Mouse (Mus musculus) central nervous system, embryonic 14 days (tissue): ENCODE data around the gene Hoxb9. TPM values are rescaled to one million over a fixed set of nuclear protein-coding genes. Genes with fewer than 3 reads are reported as not detected.

Experiments
- polyA plus RNA-seq: library from polyadenylated mRNA; depleted of rRNA; stranded (reverse); fragments of >200 nt; gene quantifications from 2 replicates; pipeline ENCODE4 v1.2.3, GENCODE M21; 2012; rRNA removed

Gene Hoxb9
- polyA plus RNA-seq, result 0.43 and 15.4 TPM in 2 replicates

DNA sequence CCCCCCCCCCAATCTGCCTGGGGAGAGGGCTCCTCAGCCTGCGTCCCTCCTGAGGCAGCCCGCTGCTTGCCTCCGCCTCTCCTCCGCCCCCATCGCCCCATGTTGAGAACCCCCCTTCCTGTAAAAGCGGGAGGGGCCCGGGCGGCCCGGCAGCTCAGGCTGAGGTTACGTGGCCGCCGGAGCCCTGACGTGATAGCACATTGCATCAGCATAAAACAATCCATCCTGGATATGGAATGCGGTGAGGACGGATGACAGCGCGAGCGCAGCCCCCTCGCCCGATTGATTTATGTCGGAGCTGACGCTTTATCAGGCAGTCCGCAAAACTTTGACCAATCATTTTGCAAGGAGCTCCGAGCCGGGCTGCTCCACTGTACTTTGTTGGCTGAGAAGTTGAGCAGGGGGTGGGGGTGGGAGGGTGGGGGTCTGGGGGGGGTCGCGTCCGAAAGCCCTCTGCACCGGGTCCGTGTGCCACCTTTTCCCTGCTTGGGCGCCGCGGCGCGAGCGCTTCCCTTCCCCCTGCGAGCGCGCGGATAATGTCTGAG, at the start of gene Hoxb9:
Gene Hoxb9, plus strand, starts transcription at position 462 of the 545 bp plus-strand sequence.

DNA sequence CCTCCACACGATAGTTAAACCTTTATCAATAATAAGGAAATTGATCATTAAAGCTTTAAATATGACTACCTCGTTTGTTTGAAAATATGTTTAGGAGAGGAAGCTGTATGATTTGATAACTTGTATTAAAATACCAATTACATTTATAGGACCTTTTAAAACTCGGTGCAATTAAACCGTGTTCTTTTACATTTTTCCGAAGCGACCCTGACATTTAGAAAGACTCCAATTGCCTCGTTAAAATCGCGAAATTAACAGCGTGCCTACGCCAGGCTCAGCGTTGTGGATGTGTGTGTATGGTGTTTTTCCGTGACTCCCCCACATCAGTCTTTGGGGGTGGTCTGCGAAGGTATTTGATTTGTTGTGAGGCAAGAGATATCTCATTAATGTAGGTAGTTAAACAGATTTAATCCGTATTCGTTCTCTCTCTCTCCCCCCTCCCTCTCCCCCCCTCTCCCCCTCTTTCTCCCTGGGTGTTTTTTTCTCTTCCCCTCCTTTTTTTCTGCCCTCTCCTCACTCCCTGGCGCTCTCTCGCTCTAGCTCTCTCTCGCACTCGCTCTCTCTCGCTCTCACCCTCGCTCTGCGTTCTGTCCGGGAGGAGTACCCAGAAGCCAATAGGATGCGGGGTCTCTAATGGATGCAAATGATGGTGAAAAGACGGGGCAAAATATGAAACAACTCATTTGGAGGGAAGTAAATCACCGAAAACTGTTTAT, 10.8 kb downstream of the Hoxb9 start, which contains the start of gene Hoxb8:
Gene Hoxb8, plus strand, starts transcription at position 51 of the 716 bp plus-strand sequence.

DNA sequence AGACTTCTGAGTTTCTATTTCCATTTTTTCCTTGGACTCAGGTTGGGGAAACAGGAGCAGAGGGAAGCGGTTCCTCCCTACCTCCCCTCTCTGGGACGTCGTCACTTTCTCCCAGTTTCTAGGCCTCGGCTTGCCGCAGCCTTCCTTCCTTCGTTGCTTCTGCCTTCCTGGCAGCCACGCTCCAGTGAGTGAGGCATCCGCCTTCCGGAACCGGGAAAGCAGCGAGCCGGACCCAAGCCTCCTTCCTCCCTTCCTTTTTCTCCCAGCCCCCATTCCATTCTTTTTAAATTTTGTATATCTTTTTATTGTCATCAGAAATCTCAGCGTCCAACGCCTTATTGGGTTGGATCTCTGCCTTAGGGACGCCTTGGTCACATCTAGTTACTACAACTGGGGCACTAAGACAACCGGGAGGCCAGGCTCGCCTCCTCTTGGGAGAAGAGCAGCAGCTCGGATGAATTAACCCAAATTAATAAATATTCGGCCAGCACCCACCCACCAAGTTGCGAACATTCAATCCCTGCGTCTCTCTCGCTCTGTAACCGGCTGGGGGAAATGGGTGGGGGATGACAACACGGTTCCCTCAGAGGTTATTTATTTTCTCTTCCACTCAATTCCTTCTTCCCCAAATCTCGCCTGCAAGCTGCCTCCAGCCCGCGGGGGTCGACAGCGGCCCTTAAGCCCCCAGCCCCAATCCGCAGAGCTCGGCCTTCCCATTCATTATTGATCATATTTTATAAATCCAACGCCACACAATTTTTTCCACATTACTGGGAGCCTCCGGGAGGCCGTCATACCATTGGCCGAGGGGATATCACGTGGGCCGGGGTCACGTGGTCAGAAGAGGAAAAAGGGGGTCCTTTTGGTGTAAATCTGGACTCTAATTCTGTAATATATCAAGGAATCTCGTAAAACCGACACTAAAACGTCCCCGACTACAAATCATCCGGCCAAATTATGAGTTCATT, 14.8 kb downstream of the Hoxb9 start, which contains the start of gene Hoxb7:
Gene Hoxb7, plus strand, starts transcription at position 853 of the 968 bp plus-strand sequence.

DNA sequence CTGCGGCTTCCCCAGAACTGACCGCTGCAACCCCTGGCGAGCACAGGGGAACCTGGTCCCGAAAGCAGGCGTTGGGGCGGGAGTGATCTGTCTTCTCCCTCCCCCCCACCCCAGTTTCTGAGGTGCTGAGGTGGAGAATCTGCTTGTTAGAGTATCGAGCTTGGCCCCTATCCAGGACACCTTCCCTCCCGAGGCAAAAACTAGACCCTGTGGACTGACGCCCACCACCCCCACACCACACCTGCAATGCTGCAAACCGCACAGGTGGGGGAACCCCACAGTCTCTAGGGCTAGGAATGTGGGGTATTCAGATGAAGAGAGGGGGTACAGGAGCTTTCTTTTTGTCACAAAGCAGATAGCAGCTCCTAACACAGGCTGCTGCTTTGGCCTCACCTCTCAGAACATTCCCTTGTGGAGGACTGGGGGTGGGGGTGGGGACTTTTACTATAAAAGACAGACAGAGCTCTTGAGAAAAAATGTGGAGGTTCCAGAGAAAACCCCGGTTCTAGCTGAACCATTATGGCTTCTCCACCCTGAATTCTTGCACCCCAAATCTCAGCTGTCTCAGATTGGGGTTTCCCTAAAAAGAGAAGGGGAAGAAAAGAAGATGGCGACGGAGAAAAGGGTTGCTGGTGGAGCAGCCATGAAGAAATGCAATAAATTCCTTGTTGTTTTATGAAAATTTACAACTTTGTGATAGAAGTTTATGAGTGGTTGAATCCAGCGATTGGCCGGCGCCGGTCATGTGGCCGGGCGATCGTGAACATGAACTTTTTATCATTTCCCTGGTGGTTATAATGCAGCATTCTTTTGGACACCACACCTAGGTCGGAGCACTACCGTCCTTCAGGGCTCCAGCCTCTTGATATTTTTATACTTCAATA, 20.7 kb downstream of the Hoxb9 start, which contains the start of gene Hoxb6:
Gene Hoxb6, plus strand, starts transcription at position 796 of the 884 bp plus-strand sequence.

DNA sequence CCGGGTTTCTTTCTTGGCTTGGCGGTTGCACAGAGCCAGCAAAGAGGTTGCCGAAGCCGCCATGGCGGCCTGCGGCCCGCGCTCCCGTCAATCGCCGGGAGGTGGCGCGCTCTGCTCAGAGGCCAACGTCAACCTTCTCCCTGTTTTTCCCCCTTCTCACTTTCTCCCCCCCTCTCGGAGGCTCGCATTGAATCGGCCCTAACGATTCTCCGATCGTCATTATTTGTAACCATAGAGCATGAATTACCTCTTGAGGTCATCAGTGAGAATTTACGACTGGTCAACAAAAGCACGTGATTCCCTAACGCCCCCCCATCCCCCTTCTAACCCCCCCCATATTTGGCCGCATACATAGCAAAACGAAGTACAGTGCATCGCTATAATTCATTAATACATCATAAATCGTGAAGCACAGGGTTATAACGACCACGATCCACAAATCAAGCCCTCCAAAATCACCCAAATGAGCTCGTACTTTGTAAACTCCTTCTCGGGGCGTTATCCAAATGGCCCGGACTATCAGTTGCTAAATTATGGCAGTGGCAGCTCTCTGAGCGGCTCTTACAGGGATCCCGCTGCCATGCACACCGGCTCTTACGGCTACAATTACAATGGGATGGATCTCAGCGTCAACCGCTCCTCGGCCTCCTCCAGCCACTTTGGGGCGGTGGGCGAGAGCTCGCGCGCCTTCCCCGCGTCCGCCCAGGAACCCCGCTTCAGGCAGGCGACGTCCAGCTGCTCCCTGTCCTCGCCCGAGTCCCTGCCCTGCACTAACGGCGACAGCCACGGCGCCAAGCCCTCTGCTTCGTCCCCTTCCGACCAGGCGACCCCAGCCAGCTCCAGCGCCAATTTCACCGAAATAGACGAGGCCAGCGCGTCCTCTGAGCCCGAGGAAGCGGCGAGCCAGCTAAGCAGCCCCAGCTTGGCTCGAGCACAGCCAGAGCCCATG, 32.2 kb downstream of the Hoxb9 start, which contains the start of gene Hoxb5:
Gene Hoxb5, plus strand, starts transcription at position 186 of the 949 bp plus-strand sequence.

DNA sequence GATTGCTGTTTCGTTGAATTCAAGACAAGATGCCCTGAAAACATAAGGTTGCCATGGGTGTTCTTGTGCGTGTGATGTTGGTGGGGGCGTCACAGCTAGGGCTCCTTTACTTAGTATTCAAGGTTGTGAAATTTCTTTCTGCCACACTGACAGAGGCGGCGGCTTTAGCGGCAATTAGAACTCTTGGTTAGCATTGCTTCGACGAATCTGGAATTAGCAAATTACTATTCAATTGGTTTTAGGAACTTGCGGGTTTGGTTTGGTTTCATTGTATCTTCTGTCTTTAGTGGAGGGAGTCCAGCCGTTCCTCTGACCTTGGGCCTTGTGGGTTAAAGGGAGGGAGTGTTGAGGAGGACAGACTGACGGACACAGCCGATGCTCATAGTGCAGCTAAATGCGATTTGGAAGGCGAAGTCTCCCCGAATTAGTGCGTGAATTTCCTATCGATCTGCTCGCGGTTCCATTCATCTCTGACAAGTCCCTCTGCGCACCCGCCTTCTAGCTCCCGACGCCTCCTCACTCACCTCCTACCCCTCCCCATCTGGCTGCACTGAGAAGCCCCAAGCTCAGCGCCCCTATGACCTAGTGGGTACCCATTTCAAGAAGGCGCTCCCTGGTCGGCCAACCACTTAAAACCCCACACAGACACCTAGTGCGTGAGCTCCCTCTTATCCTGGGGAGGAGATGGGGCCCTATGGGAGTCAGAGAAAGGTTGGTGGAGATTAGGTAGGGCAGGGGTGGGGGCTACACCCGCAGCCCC, 46.5 kb downstream of the Hoxb9 start, which contains the start of gene Hoxb4:
Gene Hoxb4, plus strand, starts transcription at position 660 of the 760 bp plus-strand sequence.

DNA sequence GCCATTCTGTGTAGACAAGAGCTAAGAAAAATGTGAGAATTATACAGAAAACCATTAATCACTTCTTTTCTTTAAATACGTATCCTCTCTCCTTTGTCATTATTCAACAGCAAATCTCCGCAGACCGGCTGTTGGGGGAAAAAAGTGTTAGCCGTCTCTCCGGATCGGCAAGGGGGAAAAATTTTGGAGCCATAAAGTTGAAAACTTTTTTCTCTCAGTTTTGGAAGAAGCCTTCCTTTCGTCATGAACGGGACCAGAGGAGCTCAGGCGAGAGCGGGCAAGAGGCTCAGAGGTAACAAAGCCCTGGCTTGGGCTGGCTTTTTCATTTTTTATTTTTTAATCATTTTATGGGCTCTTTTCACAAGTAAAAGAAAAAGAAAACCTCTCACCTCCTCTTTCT, 51.9 kb downstream of the Hoxb9 start, which contains the start of gene Hoxb3:
Gene Hoxb3, plus strand, starts transcription at position 173 of the 400 bp plus-strand sequence.

Other genes with a start within 250 kb of the Hoxb9 start
- not detected in 2 replicates for gene Gip, start 246.9 kb upstream of the Hoxb9 start, polyA plus RNA-seq
- 57.4 and 65.3 TPM in 2 replicates for gene Snf8, start 236.6 kb upstream of the Hoxb9 start, polyA plus RNA-seq
- gene Ube2z, start 206.1 kb upstream of the Hoxb9 start, polyA plus RNA-seq, result 55.7 and 60.0 TPM in 2 replicates
- gene Atp5g1, start 195.8 kb upstream of the Hoxb9 start, polyA plus RNA-seq, result 328 and 335 TPM in 2 replicates
- gene Calcoco2, start 159.5 kb upstream of the Hoxb9 start, polyA plus RNA-seq, result not detected in 2 replicates
- gene Ttll6, start 137.7 kb upstream of the Hoxb9 start, polyA plus RNA-seq, result 0.75 and 0.84 TPM in 2 replicates
- not detected in 2 replicates for gene Hoxb13, start 77.1 kb upstream of the Hoxb9 start, polyA plus RNA-seq
- 28.2 and 71.6 TPM in 2 replicates for gene Hoxb8, start 10.4 kb downstream of the Hoxb9 start, polyA plus RNA-seq
- gene Hoxb7, start 15.2 kb downstream of the Hoxb9 start, polyA plus RNA-seq, result 3.5 and 10.0 TPM in 2 replicates
- 14.9 and 21.2 TPM in 2 replicates for gene Hoxb6, start 21.0 kb downstream of the Hoxb9 start, polyA plus RNA-seq
- gene Hoxb5, start 31.9 kb downstream of the Hoxb9 start, polyA plus RNA-seq, result 24.3 and 32.8 TPM in 2 replicates
- gene Hoxb4, start 46.8 kb downstream of the Hoxb9 start, polyA plus RNA-seq, result 4.7 and 5.6 TPM in 2 replicates
- gene Hoxb3, start 51.9 kb downstream of the Hoxb9 start, polyA plus RNA-seq, result 25.2 and 37.6 TPM in 2 replicates
- gene Hoxb2, start 79.1 kb downstream of the Hoxb9 start, polyA plus RNA-seq, result 10.5 and 15.4 TPM in 2 replicates
- 0.06 and 0.10 TPM in 2 replicates for gene Hoxb1, start 94.3 kb downstream of the Hoxb9 start, polyA plus RNA-seq
- gene Skap1, start 193.1 kb downstream of the Hoxb9 start, polyA plus RNA-seq, result 1.9 and 2.4 TPM in 2 replicates